Mouse (Mus musculus) liver, adult 2 months (tissue): ENCODE measurements around the gene Tspan32.

Experiments
- CTCF ChIP-seq: fragments of 200-500 bp; IDR thresholded peaks from 2 replicates; pipeline ENCODE4 v1.5.1; 2011; ENCODE audit warnings: low read depth, low read length, control low read depth
- POLR2A ChIP-seq: fragments of 200-500 bp; IDR thresholded peaks from 2 replicates; pipeline ENCODE4 v1.6.1; 2011; ENCODE audit warnings: low read length, control low read depth; ENCODE audit not compliant: insufficient read depth; ENCODE audit errors: extremely low read depth

GRCm38 (mm10) chr7:143008996-143009665, 4.3 kb downstream of the Tspan32 start:
- no peak for TF ChIP-seq CTCF
- no peak for TF ChIP-seq POLR2A
